Mouse (Mus musculus): ENCODE results near the gene Nqo2. TPM values are rescaled to one million over a fixed set of nuclear protein-coding genes. Genes with fewer than 3 reads are reported as not detected.
A peak's percentile ranks its signal among the peaks of the same experiment; 100 is the strongest.

Gene Nqo2
- 22.5 and 23.0 TPM in 2 replicates for polyA plus RNA-seq (2015; fragmentation: Nextera tagmentation; extraction: Ambion mirVana)

- Histone ChIP-seq H3K4me1 (ENCODE audit: insufficient read depth) (peaks cover 10% of the 10 kb centered on the region; the same call in 1 of the 2 replicates), H3K4me3 (ENCODE audit: low read depth, low read length) (peak within 1 kb of the TSS; percentile 75), H3K4me2 (ENCODE audit: low read depth, low read length) (peak within 1 kb of the TSS; percentile 84), H3K9ac (replicated peaks) (peak within 1 kb of the TSS; percentile 77), H3K9me3 (ENCODE audit: low read length) (no peaks in the 10 kb centered on the region), H3K36me3 (replicated peaks; ENCODE audit: insufficient read depth, low read length) (no peaks in the 10 kb centered on the region), H3K27me3 (ENCODE audit: insufficient read depth, low read length) (no peaks in the 10 kb centered on the region), H3K27ac (ENCODE audit: low read depth) (peak within 1 kb of the TSS; percentile 98)
- ATAC-seq: peak; percentile 85
- peak; percentile 59 for TF ChIP-seq EP300 (IDR thresholded peaks at IDR 0.05; ENCODE audit: low read depth)
- peak; percentile 65 for TF ChIP-seq CTCF (IDR thresholded peaks at IDR 0.05; ENCODE audit: low read depth)
- 4% methylated on average over 22 of the region's 22 CpGs for WGBS (ENCODE audit: insufficient replicate concordance)
- peak; percentile 85 for DNase-seq
Observed at GRCm38 (mm10) chr13:33964206-33965046, at the start of gene Nqo2. Nqo2 (plus strand) TSS chr13:33964687.

- WGBS (ENCODE audit: insufficient replicate concordance): 92% methylated on average over 6 of the region's 6 CpGs
Observed at GRCm38 (mm10) chr13:33921041-33921440, 43.4 kb upstream of the Nqo2 start.

GRCm38 (mm10) chr13:33921699-33922098, 42.8 kb upstream of the Nqo2 start:
- H3K27ac ChIP-seq (ENCODE audit: low read depth): no peak overlapping the region
- no peak overlapping the region for H3K4me2 ChIP-seq (ENCODE audit: low read depth, low read length)
- WGBS (ENCODE audit: insufficient replicate concordance): 71% methylated on average over 5 of the region's 5 CpGs
- H3K9ac ChIP-seq (replicated peaks): no peak overlapping the region
- H3K36me3 ChIP-seq (replicated peaks; ENCODE audit: insufficient read depth, low read length): peaks cover 11% of the 10 kb centered on the region; the same call in 1 of the 2 replicates
- ATAC-seq: no peak
- DNase-seq: no peak
- no peaks in the 10 kb centered on the region for H3K27me3 ChIP-seq (ENCODE audit: insufficient read depth, low read length)
- no peaks in the 10 kb centered on the region for H3K9me3 ChIP-seq (ENCODE audit: low read length)
- no peak overlapping the region for H3K4me3 ChIP-seq (ENCODE audit: low read depth, low read length)
- no peak for TF ChIP-seq EP300 (IDR thresholded peaks at IDR 0.05; ENCODE audit: low read depth)
- no peak for TF ChIP-seq CTCF (IDR thresholded peaks at IDR 0.05; ENCODE audit: low read depth)
- no peaks in the 10 kb centered on the region for H3K4me1 ChIP-seq (ENCODE audit: insufficient read depth)

More at GRCm38 (mm10) chr13:33921041-33921440, 43.4 kb upstream of the Nqo2 start:
- no peak overlapping the region for H3K4me3 ChIP-seq (ENCODE audit: low read depth, low read length)
- H3K27ac ChIP-seq (ENCODE audit: low read depth): no peak overlapping the region
- peaks cover 11% of the 10 kb centered on the region; the same call in 1 of the 2 replicates for H3K36me3 ChIP-seq (replicated peaks; ENCODE audit: insufficient read depth, low read length)
- no peak for DNase-seq
- no peaks in the 10 kb centered on the region for H3K27me3 ChIP-seq (ENCODE audit: insufficient read depth, low read length)
- no peak overlapping the region for H3K9ac ChIP-seq (replicated peaks)
- no peak for TF ChIP-seq EP300 (IDR thresholded peaks at IDR 0.05; ENCODE audit: low read depth)
- no peak for TF ChIP-seq CTCF (IDR thresholded peaks at IDR 0.05; ENCODE audit: low read depth)
- H3K4me2 ChIP-seq (ENCODE audit: low read depth, low read length): no peak overlapping the region
- no peak for ATAC-seq
- H3K9me3 ChIP-seq (ENCODE audit: low read length): no peaks in the 10 kb centered on the region
- H3K4me1 ChIP-seq (ENCODE audit: insufficient read depth): no peaks in the 10 kb centered on the region

GRCm38 (mm10) chr13:33930281-33930680, 34.2 kb upstream of the Nqo2 start:
- 57% methylated on average over 2 of the region's 2 CpGs for WGBS (ENCODE audit: insufficient replicate concordance)

GRCm38 (mm10) chr13:33930912-33931311, 33.6 kb upstream of the Nqo2 start:
- no peak for DNase-seq
- ATAC-seq: no peak
- Histone ChIP-seq H3K9me3 (ENCODE audit: low read length) (no peaks in the 10 kb centered on the region), H3K4me3 (ENCODE audit: low read depth, low read length) (no peak overlapping the region), H3K27ac (ENCODE audit: low read depth) (no peak overlapping the region), H3K36me3 (replicated peaks; ENCODE audit: insufficient read depth, low read length) (no peaks in the 10 kb centered on the region), H3K9ac (replicated peaks) (no peak overlapping the region), H3K4me2 (ENCODE audit: low read depth, low read length) (no peak overlapping the region), H3K4me1 (ENCODE audit: insufficient read depth) (peaks cover 5% of the 10 kb centered on the region; the same call in 1 of the 2 replicates), H3K27me3 (ENCODE audit: insufficient read depth, low read length) (no peaks in the 10 kb centered on the region)
- no peak for TF ChIP-seq CTCF (IDR thresholded peaks at IDR 0.05; ENCODE audit: low read depth)
- TF ChIP-seq EP300 (IDR thresholded peaks at IDR 0.05; ENCODE audit: low read depth): no peak
- WGBS (ENCODE audit: insufficient replicate concordance): 63% methylated on average over 3 of the region's 3 CpGs

More at GRCm38 (mm10) chr13:33930281-33930680, 34.2 kb upstream of the Nqo2 start:
- H3K4me3 ChIP-seq (ENCODE audit: low read depth, low read length): no peak overlapping the region
- H3K9me3 ChIP-seq (ENCODE audit: low read length): no peaks in the 10 kb centered on the region
- no peak overlapping the region for H3K27ac ChIP-seq (ENCODE audit: low read depth)
- H3K27me3 ChIP-seq (ENCODE audit: insufficient read depth, low read length): no peaks in the 10 kb centered on the region
- H3K4me2 ChIP-seq (ENCODE audit: low read depth, low read length): no peak overlapping the region
- TF ChIP-seq CTCF (IDR thresholded peaks at IDR 0.05; ENCODE audit: low read depth) (no peak), EP300 (IDR thresholded peaks at IDR 0.05; ENCODE audit: low read depth) (no peak)
- ATAC-seq (no peak), DNase-seq (no peak)
- H3K4me1 ChIP-seq (ENCODE audit: insufficient read depth): peaks cover 5% of the 10 kb centered on the region; the same call in 1 of the 2 replicates
- H3K9ac ChIP-seq (replicated peaks): no peak overlapping the region
- H3K36me3 ChIP-seq (replicated peaks; ENCODE audit: insufficient read depth, low read length): no peaks in the 10 kb centered on the region

GRCm38 (mm10) chr13:33934743-33935142, 29.7 kb upstream of the Nqo2 start:
- WGBS (ENCODE audit: insufficient replicate concordance): 60% methylated on average over 6 of the region's 6 CpGs
- Histone ChIP-seq H3K9ac (replicated peaks) (no peak overlapping the region), H3K4me3 (ENCODE audit: low read depth, low read length) (peak overlapping the region; percentile 63; the same call in 1 of the 2 replicates), H3K4me2 (ENCODE audit: low read depth, low read length) (peak overlapping the region; percentile 75), H3K36me3 (replicated peaks; ENCODE audit: insufficient read depth, low read length) (no peaks in the 10 kb centered on the region), H3K9me3 (ENCODE audit: low read length) (no peaks in the 10 kb centered on the region), H3K27me3 (ENCODE audit: insufficient read depth, low read length) (no peaks in the 10 kb centered on the region), H3K4me1 (ENCODE audit: insufficient read depth) (peaks cover 5% of the 10 kb centered on the region; the same call in 1 of the 2 replicates), H3K27ac (ENCODE audit: low read depth) (no peak overlapping the region)
- ATAC-seq (no peak), DNase-seq (no peak)
- TF ChIP-seq EP300 (IDR thresholded peaks at IDR 0.05; ENCODE audit: low read depth) (no peak), CTCF (IDR thresholded peaks at IDR 0.05; ENCODE audit: low read depth) (no peak)
